Mouse (Mus musculus): Measurements from ENCODE around the gene Zyg11b. TPM values are rescaled to one million over a fixed set of nuclear protein-coding genes. Genes with fewer than 3 reads are reported as not detected.

The Zyg11b gene
- polyA plus RNA-seq (2014; fragmentation: Nextera tagmentation; extraction: Ambion mirVana) = 14.1 and 15.9 TPM in 2 replicates

- no peaks in the 10 kb centered on the region for H3K27me3 ChIP-seq (replicated peaks; ENCODE audit: control insufficient read depth, insufficient read depth, low read length)
- H3K9ac ChIP-seq (ENCODE audit: low read length) = peak within 1 kb of the TSS; percentile 85
- H3K27ac ChIP-seq (ENCODE audit: low read depth) = peak within 1 kb of the TSS; percentile 82
- peak; percentile 96 for DNase-seq (ENCODE audit: low spot score)
- H3K4me2 ChIP-seq (ENCODE audit: low read length) = peak within 1 kb of the TSS; percentile 76
- H3K4me1 ChIP-seq (replicated peaks; ENCODE audit: control insufficient read depth, insufficient read depth, low read length) = peaks cover 16% of the 10 kb centered on the region
- ATAC-seq (replicated peaks; ENCODE audit: low FRiP score, low TSS enrichment, low read depth) = peak; percentile 93
- H3K9me3 ChIP-seq (ENCODE audit: control insufficient read depth, low read length) = 0 out of 2 replicates have a peak, but pooled peaks cover 2% of the 10 kb centered on the region
- under 1% methylated on average over 45 of the region's 58 CpGs for WGBS
- H3K36me3 ChIP-seq (ENCODE audit: control insufficient read depth, insufficient read depth, low read length) = no peaks in the 10 kb centered on the region
- H3K4me3 ChIP-seq (ENCODE audit: low read depth, low read length) = peak within 1 kb of the TSS; percentile 83
These were observed at the start of gene Zyg11b for GRCm38 (mm10) chr4:108300670-108301373. TSS of gene Zyg11b (minus strand) at chr4:108301096.

- H3K27me3 ChIP-seq (replicated peaks; ENCODE audit: control insufficient read depth, insufficient read depth, low read length) = no peaks in the 10 kb centered on the region
- H3K4me3 ChIP-seq (ENCODE audit: low read depth, low read length) = no peak overlapping the region
- DNase-seq (ENCODE audit: low spot score) (no peak), ATAC-seq (replicated peaks; ENCODE audit: low FRiP score, low TSS enrichment, low read depth) (no peak)
- no peak overlapping the region for H3K9ac ChIP-seq (ENCODE audit: low read length)
- H3K27ac ChIP-seq (ENCODE audit: low read depth) = peak overlapping the region; percentile 47; the same call in 1 of the 2 replicates
- 11% methylated on average over 8 of the region's 8 CpGs for WGBS
- H3K36me3 ChIP-seq (ENCODE audit: control insufficient read depth, insufficient read depth, low read length) = no peaks in the 10 kb centered on the region
- no peaks in the 10 kb centered on the region for H3K9me3 ChIP-seq (ENCODE audit: control insufficient read depth, low read length)
- H3K4me2 ChIP-seq (ENCODE audit: low read length) = no peak overlapping the region
- H3K4me1 ChIP-seq (replicated peaks; ENCODE audit: control insufficient read depth, insufficient read depth, low read length) = peaks cover 51% of the 10 kb centered on the region
These were observed 49.1 kb upstream of the Zyg11b start for GRCm38 (mm10) chr4:108349836-108350547.

GRCm38 (mm10) chr4:108349064-108349463, 48.2 kb upstream of the Zyg11b start:
- H3K9ac ChIP-seq (ENCODE audit: low read length) = no peak overlapping the region
- H3K4me3 ChIP-seq (ENCODE audit: low read depth, low read length) = no peak overlapping the region
- peak overlapping the region; percentile 29 for H3K27ac ChIP-seq (ENCODE audit: low read depth)
- no peak for DNase-seq (ENCODE audit: low spot score)
- no peaks in the 10 kb centered on the region for H3K27me3 ChIP-seq (replicated peaks; ENCODE audit: control insufficient read depth, insufficient read depth, low read length)
- 72% methylated on average over 3 of the region's 3 CpGs for WGBS
- H3K4me1 ChIP-seq (replicated peaks; ENCODE audit: control insufficient read depth, insufficient read depth, low read length) = peaks cover 53% of the 10 kb centered on the region
- no peaks in the 10 kb centered on the region for H3K9me3 ChIP-seq (ENCODE audit: control insufficient read depth, low read length)
- no peak for ATAC-seq (replicated peaks; ENCODE audit: low FRiP score, low TSS enrichment, low read depth)
- H3K36me3 ChIP-seq (ENCODE audit: control insufficient read depth, insufficient read depth, low read length) = no peaks in the 10 kb centered on the region
- H3K4me2 ChIP-seq (ENCODE audit: low read length) = no peak overlapping the region

- peak overlapping the region; percentile 29 for H3K27ac ChIP-seq (ENCODE audit: low read depth)
- no peaks in the 10 kb centered on the region for H3K9me3 ChIP-seq (ENCODE audit: control insufficient read depth, low read length)
- no peaks in the 10 kb centered on the region for H3K36me3 ChIP-seq (ENCODE audit: control insufficient read depth, insufficient read depth, low read length)
- 24% methylated on average over 5 of the region's 5 CpGs for WGBS
- ATAC-seq (replicated peaks; ENCODE audit: low FRiP score, low TSS enrichment, low read depth) (no peak), DNase-seq (ENCODE audit: low spot score) (no peak)
- H3K4me2 ChIP-seq (ENCODE audit: low read length) = no peak overlapping the region
- peaks cover 53% of the 10 kb centered on the region for H3K4me1 ChIP-seq (replicated peaks; ENCODE audit: control insufficient read depth, insufficient read depth, low read length)
- H3K4me3 ChIP-seq (ENCODE audit: low read depth, low read length) = no peak overlapping the region
- no peak overlapping the region for H3K9ac ChIP-seq (ENCODE audit: low read length)
- no peaks in the 10 kb centered on the region for H3K27me3 ChIP-seq (replicated peaks; ENCODE audit: control insufficient read depth, insufficient read depth, low read length)
These were observed 47.5 kb upstream of the Zyg11b start for GRCm38 (mm10) chr4:108348256-108348875.

- DNase-seq (ENCODE audit: low spot score) (no peak), ATAC-seq (replicated peaks; ENCODE audit: low FRiP score, low TSS enrichment, low read depth) (peak; percentile 58; the same call in 1 of the 2 replicates)
- no peak overlapping the region for H3K4me2 ChIP-seq (ENCODE audit: low read length)
- no peak overlapping the region for H3K27ac ChIP-seq (ENCODE audit: low read depth)
- H3K4me1 ChIP-seq (replicated peaks; ENCODE audit: control insufficient read depth, insufficient read depth, low read length) = peaks cover 53% of the 10 kb centered on the region
- H3K4me3 ChIP-seq (ENCODE audit: low read depth, low read length) = no peak overlapping the region
- no peak overlapping the region for H3K9ac ChIP-seq (ENCODE audit: low read length)
- no peaks in the 10 kb centered on the region for H3K9me3 ChIP-seq (ENCODE audit: control insufficient read depth, low read length)
- H3K36me3 ChIP-seq (ENCODE audit: control insufficient read depth, insufficient read depth, low read length) = no peaks in the 10 kb centered on the region
- WGBS = 66% methylated on average over 5 of the region's 5 CpGs
- H3K27me3 ChIP-seq (replicated peaks; ENCODE audit: control insufficient read depth, insufficient read depth, low read length) = no peaks in the 10 kb centered on the region
These were observed 46.2 kb upstream of the Zyg11b start for GRCm38 (mm10) chr4:108347111-108347510.

- DNase-seq (ENCODE audit: low spot score) (no peak), ATAC-seq (replicated peaks; ENCODE audit: low FRiP score, low TSS enrichment, low read depth) (no peak)
- H3K36me3 ChIP-seq (ENCODE audit: control insufficient read depth, insufficient read depth, low read length) = no peaks in the 10 kb centered on the region
- H3K4me3 ChIP-seq (ENCODE audit: low read depth, low read length) = no peak overlapping the region
- H3K4me2 ChIP-seq (ENCODE audit: low read length) = no peak overlapping the region
- H3K27me3 ChIP-seq (replicated peaks; ENCODE audit: control insufficient read depth, insufficient read depth, low read length) = no peaks in the 10 kb centered on the region
- no peaks in the 10 kb centered on the region for H3K9me3 ChIP-seq (ENCODE audit: control insufficient read depth, low read length)
- H3K27ac ChIP-seq (ENCODE audit: low read depth) = peak overlapping the region; percentile 30
- peaks cover 44% of the 10 kb centered on the region for H3K4me1 ChIP-seq (replicated peaks; ENCODE audit: control insufficient read depth, insufficient read depth, low read length)
- no peak overlapping the region for H3K9ac ChIP-seq (ENCODE audit: low read length)
- 25% methylated on average over 5 of the region's 5 CpGs for WGBS
These were observed 44.9 kb upstream of the Zyg11b start for GRCm38 (mm10) chr4:108345826-108346225.

GRCm38 (mm10) chr4:108344631-108345083, 43.8 kb upstream of the Zyg11b start:
- Histone ChIP-seq H3K27ac (ENCODE audit: low read depth) (peak overlapping the region; percentile 30), H3K4me1 (replicated peaks; ENCODE audit: control insufficient read depth, insufficient read depth, low read length) (peaks cover 33% of the 10 kb centered on the region), H3K27me3 (replicated peaks; ENCODE audit: control insufficient read depth, insufficient read depth, low read length) (no peaks in the 10 kb centered on the region), H3K9me3 (ENCODE audit: control insufficient read depth, low read length) (no peaks in the 10 kb centered on the region), H3K4me2 (ENCODE audit: low read length) (no peak overlapping the region), H3K9ac (ENCODE audit: low read length) (no peak overlapping the region), H3K36me3 (ENCODE audit: control insufficient read depth, insufficient read depth, low read length) (peaks cover 4% of the 10 kb centered on the region; the same call in 1 of the 2 replicates), H3K4me3 (ENCODE audit: low read depth, low read length) (no peak overlapping the region)
- 18% methylated on average over 7 of the region's 7 CpGs for WGBS
- no peak for ATAC-seq (replicated peaks; ENCODE audit: low FRiP score, low TSS enrichment, low read depth)
- DNase-seq (ENCODE audit: low spot score) = no peak

GRCm38 (mm10) chr4:108339277-108339690, 38.4 kb upstream of the Zyg11b start:
- peak; percentile 85 for DNase-seq (ENCODE audit: low spot score)
- peak; percentile 29; the same call in 1 of the 2 replicates for ATAC-seq (replicated peaks; ENCODE audit: low FRiP score, low TSS enrichment, low read depth)
- Histone ChIP-seq H3K9ac (ENCODE audit: low read length) (no peak overlapping the region), H3K4me3 (ENCODE audit: low read depth, low read length) (no peak overlapping the region), H3K36me3 (ENCODE audit: control insufficient read depth, insufficient read depth, low read length) (peaks cover 29% of the 10 kb centered on the region), H3K4me2 (ENCODE audit: low read length) (no peak overlapping the region), H3K4me1 (replicated peaks; ENCODE audit: control insufficient read depth, insufficient read depth, low read length) (peaks cover 10% of the 10 kb centered on the region), H3K27ac (ENCODE audit: low read depth) (no peak overlapping the region), H3K9me3 (ENCODE audit: control insufficient read depth, low read length) (no peaks in the 10 kb centered on the region), H3K27me3 (replicated peaks; ENCODE audit: control insufficient read depth, insufficient read depth, low read length) (no peaks in the 10 kb centered on the region)
- 10% methylated on average over 4 of the region's 4 CpGs for WGBS
